Mouse (Mus musculus): ENCODE results near the gene Gm20388.

- TF ChIP-seq ZC3H11A (IDR thresholded peaks at IDR 0.05; ENCODE audit: borderline replicate concordance, low read depth, low read length) = no peak
- TF ChIP-seq HCFC1 (IDR thresholded peaks at IDR 0.05; ENCODE audit: borderline replicate concordance, insufficient read depth, low read length) = no peak
- TF ChIP-seq CHD2 (IDR thresholded peaks at IDR 0.05; ENCODE audit: low read depth, low read length) = no peak
- no peak for TF ChIP-seq MAFK (IDR thresholded peaks at IDR 0.05; ENCODE audit: insufficient read depth, low read depth, low read length)
- TF ChIP-seq ZNF384 (IDR thresholded peaks at IDR 0.05; ENCODE audit: low read depth, low read length) = no peak
Observed at GRCm38 (mm10) chr8:123726759-123727158, 3816.1 kb downstream of the Gm20388 start.
